Mouse (Mus musculus): ENCODE results near the gene E330021D16Rik. TPM values are rescaled to one million over a fixed set of nuclear protein-coding genes. Genes with fewer than 3 reads are reported as not detected.
"Not testable (repeated sequence)": the region's sequence is repeated elsewhere in the genome, so short reads cannot be mapped to it uniquely, and the experiment has no call there.

Gene E330021D16Rik
- total RNA-seq (2021): not detected

- intact Hi-C loops (cut with DNase I): no loop called here
Observed at GRCm38 (mm10) chr6:136415133-136415775, at the start of gene E330021D16Rik. Gene E330021D16Rik (minus strand): TSS chr6:136415569.

GRCm38 (mm10) chr6:136465021-136465420 is 49.7 kb upstream of the E330021D16Rik start:
- DNase-seq (ENCODE audit: low spot score): no peak
- intact Hi-C loops (cut with DNase I): loop anchor here (2.0 kb wide), 1 partner anchor 42 kb away; no protein-coding TSS in a partner anchor

More at GRCm38 (mm10) chr6:136415133-136415775, at the start of gene E330021D16Rik:
- DNase-seq (ENCODE audit: low spot score): no peak

- intact Hi-C loops (cut with DNase I): loop anchor here (2.0 kb wide), 1 partner anchor 41 kb away; no protein-coding TSS in a partner anchor
- DNase-seq (ENCODE audit: low spot score): peak; percentile 23
Observed at GRCm38 (mm10) chr6:136464121-136464621, 48.8 kb upstream of the E330021D16Rik start.

- no peak for DNase-seq (ENCODE audit: low spot score)
- intact Hi-C loops (cut with DNase I): no loop called here
Observed at GRCm38 (mm10) chr6:136463491-136463890, 48.1 kb upstream of the E330021D16Rik start.

- no peak for DNase-seq (ENCODE audit: low spot score)
- intact Hi-C loops (cut with DNase I): no loop called here
Observed at GRCm38 (mm10) chr6:136459156-136459555, 43.8 kb upstream of the E330021D16Rik start.

- no peak for DNase-seq (ENCODE audit: low spot score)
- intact Hi-C loops (cut with DNase I): no loop called here
Observed at GRCm38 (mm10) chr6:136456302-136456701, 40.9 kb upstream of the E330021D16Rik start.

- DNase-seq (ENCODE audit: low spot score): no peak
- intact Hi-C loops (cut with DNase I): no loop called here
Observed at GRCm38 (mm10) chr6:136455696-136456095, 40.3 kb upstream of the E330021D16Rik start.

GRCm38 (mm10) chr6:136452623-136453022 is 37.3 kb upstream of the E330021D16Rik start:
- DNase-seq (ENCODE audit: low spot score): no peak
- intact Hi-C loops (cut with DNase I): loop anchor here (1.0 kb wide), 1 partner anchor 27 kb away; no protein-coding TSS in a partner anchor

GRCm38 (mm10) chr6:136450863-136451262 is 35.5 kb upstream of the E330021D16Rik start:
- intact Hi-C loops (cut with DNase I): no loop called here
- DNase-seq (ENCODE audit: low spot score): no peak

GRCm38 (mm10) chr6:136449930-136450329 is 34.6 kb upstream of the E330021D16Rik start:
- intact Hi-C loops (cut with DNase I): no loop called here
- no peak for DNase-seq (ENCODE audit: low spot score)

- DNase-seq (ENCODE audit: low spot score): peak; percentile 26
- intact Hi-C loops (cut with DNase I): no loop called here
Observed at GRCm38 (mm10) chr6:136449270-136449692, 33.9 kb upstream of the E330021D16Rik start.

- intact Hi-C loops (cut with DNase I); DNase-seq (ENCODE audit: low spot score): not testable (repeated sequence)
Observed at GRCm38 (mm10) chr6:136439205-136439604, 23.8 kb upstream of the E330021D16Rik start.

- intact Hi-C loops (cut with DNase I); DNase-seq (ENCODE audit: low spot score): not testable (repeated sequence)
Observed at GRCm38 (mm10) chr6:136436151-136436550, 20.8 kb upstream of the E330021D16Rik start.

- intact Hi-C loops (cut with DNase I): no loop called here
- no peak for DNase-seq (ENCODE audit: low spot score)
Observed at GRCm38 (mm10) chr6:136433573-136433972, 18.2 kb upstream of the E330021D16Rik start.

GRCm38 (mm10) chr6:136431896-136432248 is 16.5 kb upstream of the E330021D16Rik start:
- intact Hi-C loops (cut with DNase I): no loop called here
- DNase-seq (ENCODE audit: low spot score): no peak

- intact Hi-C loops (cut with DNase I): no loop called here
- DNase-seq (ENCODE audit: low spot score): no peak
Observed at GRCm38 (mm10) chr6:136431169-136431895, 16.0 kb upstream of the E330021D16Rik start.

- intact Hi-C loops (cut with DNase I): no loop called here
- DNase-seq (ENCODE audit: low spot score): no peak
Observed at GRCm38 (mm10) chr6:136429441-136429840, 14.1 kb upstream of the E330021D16Rik start.

GRCm38 (mm10) chr6:136428412-136428811 is 13.0 kb upstream of the E330021D16Rik start:
- intact Hi-C loops (cut with DNase I): no loop called here
- no peak for DNase-seq (ENCODE audit: low spot score)

- no peak for DNase-seq (ENCODE audit: low spot score)
- intact Hi-C loops (cut with DNase I): no loop called here
Observed at GRCm38 (mm10) chr6:136427240-136427639, 11.9 kb upstream of the E330021D16Rik start.

- no peak for DNase-seq (ENCODE audit: low spot score)
- intact Hi-C loops (cut with DNase I): no loop called here
Observed at GRCm38 (mm10) chr6:136425956-136426355, 10.6 kb upstream of the E330021D16Rik start.

- intact Hi-C loops (cut with DNase I): loop anchor here (5.0 kb wide), 1 partner anchor 318 kb away; no protein-coding TSS in a partner anchor
- DNase-seq (ENCODE audit: low spot score): no peak
Observed at GRCm38 (mm10) chr6:136424166-136424565, 8.8 kb upstream of the E330021D16Rik start.

All from heart, postnatal 25 days (tissue).